Mouse (Mus musculus) hematopoietic stem cell, adult 5-6 weeks (primary cell): Measurements from ENCODE around the gene Gm10337. TPM values are rescaled to one million over a fixed set of nuclear protein-coding genes. Genes with fewer than 3 reads are reported as not detected.

Source experiments
- ATAC-seq, 2 experiments: fragments of 125-278 bp in 1 of 2; replicated peaks in 1 of 2; 2 replicates each; pipeline ENCODE4 v1.8.0; 2016 to 2017; ENCODE audit warnings: inconsistent platforms in 2 of 2, mild to moderate bottlenecking in 2 of 2, moderate number of reproducible peaks in 2 of 2, low read depth in 1 of 2, moderate TSS enrichment in 1 of 2; ENCODE audit not compliant: low FRiP score in 2 of 2, poor library complexity in 2 of 2, severe bottlenecking in 2 of 2, insufficient read depth in 1 of 2, low TSS enrichment in 1 of 2
- total RNA-seq: library from RNA; stranded (forward); fragments of 172-1452, 232-1000 nt; gene quantifications from 2 replicates; pipeline ENCODE4 v1.2.3, GENCODE M21; 2017

Gm10337 gene
- total RNA-seq, 1 experiment from 2014 or later = not detected

GRCm38 (mm10) chr15:102483136-102483535 lies 20.4 kb upstream of the Gm10337 start:
- no peak for ATAC-seq

GRCm38 (mm10) chr15:102485853-102486252 lies 17.7 kb upstream of the Gm10337 start:
- no peak for ATAC-seq

- no peak for ATAC-seq
These were observed 15.9 kb upstream of the Gm10337 start for GRCm38 (mm10) chr15:102487664-102488063.

- no peak for ATAC-seq
These were observed 5.2 kb upstream of the Gm10337 start for GRCm38 (mm10) chr15:102498322-102498721.

- ATAC-seq = peak in 1 of 2 experiments; percentile 46; a peak in 2 of 4 replicates
These were observed 4.2 kb upstream of the Gm10337 start for GRCm38 (mm10) chr15:102499370-102499769.

GRCm38 (mm10) chr15:102499851-102500250 lies 3.7 kb upstream of the Gm10337 start:
- ATAC-seq = no peak

- no peak for ATAC-seq
These were observed 3.0 kb upstream of the Gm10337 start for GRCm38 (mm10) chr15:102500479-102500878.

- no peak for ATAC-seq
These were observed 2.3 kb upstream of the Gm10337 start for GRCm38 (mm10) chr15:102501084-102501814.

- ATAC-seq = no peak
These were observed 1.2 kb upstream of the Gm10337 start for GRCm38 (mm10) chr15:102502254-102502840.

GRCm38 (mm10) chr15:102503924-102504782 lies 631 bp downstream of the Gm10337 start:
- ATAC-seq = no peak

GRCm38 (mm10) chr15:102505073-102505769 lies 1.7 kb downstream of the Gm10337 start:
- ATAC-seq = no peak

- ATAC-seq = no peak
These were observed 2.4 kb downstream of the Gm10337 start for GRCm38 (mm10) chr15:102505770-102506463.

- no peak for ATAC-seq
These were observed 2.9 kb downstream of the Gm10337 start for GRCm38 (mm10) chr15:102506464-102506830.

- ATAC-seq = no peak
These were observed 3.3 kb downstream of the Gm10337 start for GRCm38 (mm10) chr15:102506864-102507263.

- ATAC-seq = no peak
These were observed 4.0 kb downstream of the Gm10337 start for GRCm38 (mm10) chr15:102507561-102507960.

- ATAC-seq = no peak
These were observed 4.8 kb downstream of the Gm10337 start for GRCm38 (mm10) chr15:102508336-102508735.

GRCm38 (mm10) chr15:102510110-102510509 lies 6.6 kb downstream of the Gm10337 start:
- ATAC-seq = peak in 1 of 2 experiments; percentile 10; a peak in 1 of 4 replicates
